Mouse (Mus musculus) adrenal gland, adult (tissue): Measurements from ENCODE around the gene Cdh23.

Experiments
- DNase-seq, 2 experiments: peaks; one replicate each; pipeline ENCODE4 v3.0.0; 2022 to 2023; ENCODE audit warnings: low spot score in 1 of 2; ENCODE audit not compliant: inconsistent age in 2 of 2

Cdh23 gene

DNA sequence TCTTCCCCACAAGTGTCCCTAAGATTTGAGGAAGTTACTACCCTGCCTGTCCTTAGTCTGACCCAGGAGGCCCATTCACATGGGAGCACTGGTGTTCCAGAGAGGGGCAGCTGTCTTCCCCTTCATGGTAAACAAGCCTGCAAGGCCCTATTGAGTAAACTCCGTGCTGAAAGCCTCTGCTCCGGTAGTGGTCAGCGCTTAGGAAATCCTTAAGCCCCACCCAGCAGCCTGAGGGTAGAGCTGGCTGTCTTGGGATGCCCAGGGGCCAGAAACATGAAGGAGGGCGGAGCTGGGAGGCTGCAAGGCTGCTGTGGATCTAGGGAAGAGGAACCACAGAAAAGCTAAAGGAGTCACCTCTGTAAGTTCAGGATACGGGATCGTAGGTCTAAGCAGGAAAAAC lies 347.2 kb downstream of the Cdh23 start:
- DNase-seq, result peak; percentile 46 to 75

DNA sequence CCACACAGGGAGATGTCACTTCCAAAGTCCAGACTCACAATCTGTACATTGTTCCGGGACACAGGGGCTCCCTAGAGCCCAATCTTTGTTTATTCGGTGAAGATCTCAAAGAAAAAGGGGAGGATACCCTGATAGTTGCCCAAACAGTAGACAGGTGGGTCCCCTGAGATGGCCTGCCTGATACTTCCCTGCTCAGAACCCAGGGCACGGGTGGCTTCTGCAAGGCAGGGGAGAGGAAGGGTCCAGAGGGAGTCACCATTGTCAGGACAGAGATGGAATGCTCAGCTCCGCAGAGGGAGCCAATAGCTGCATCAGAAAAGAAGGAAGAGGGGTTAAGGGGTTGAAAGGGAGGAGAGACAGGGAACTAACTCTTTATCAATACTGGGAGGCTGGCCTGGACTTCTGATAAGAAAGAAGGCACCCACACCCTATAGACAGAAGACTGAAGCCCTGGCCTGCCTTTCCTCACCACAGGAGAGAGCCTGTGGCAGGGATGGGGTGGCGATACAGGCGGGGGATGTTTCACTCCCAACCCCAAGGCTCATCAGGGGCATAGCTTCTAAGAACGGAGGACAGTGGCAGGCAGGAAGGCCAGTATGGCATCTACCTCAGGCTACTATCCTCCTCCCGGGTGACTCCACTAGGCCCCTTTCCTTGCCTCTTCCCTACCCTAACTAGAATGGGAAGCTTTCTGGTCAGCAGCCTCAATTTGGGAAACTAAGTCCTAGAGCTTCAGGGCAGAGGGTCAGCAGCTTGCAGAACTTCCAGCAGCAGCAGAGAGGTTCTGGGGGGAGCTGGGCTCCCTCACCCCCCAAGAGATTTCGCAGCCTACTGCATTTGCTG lies 348.3 kb downstream of the Cdh23 start:
- DNase-seq, result no peak

DNA sequence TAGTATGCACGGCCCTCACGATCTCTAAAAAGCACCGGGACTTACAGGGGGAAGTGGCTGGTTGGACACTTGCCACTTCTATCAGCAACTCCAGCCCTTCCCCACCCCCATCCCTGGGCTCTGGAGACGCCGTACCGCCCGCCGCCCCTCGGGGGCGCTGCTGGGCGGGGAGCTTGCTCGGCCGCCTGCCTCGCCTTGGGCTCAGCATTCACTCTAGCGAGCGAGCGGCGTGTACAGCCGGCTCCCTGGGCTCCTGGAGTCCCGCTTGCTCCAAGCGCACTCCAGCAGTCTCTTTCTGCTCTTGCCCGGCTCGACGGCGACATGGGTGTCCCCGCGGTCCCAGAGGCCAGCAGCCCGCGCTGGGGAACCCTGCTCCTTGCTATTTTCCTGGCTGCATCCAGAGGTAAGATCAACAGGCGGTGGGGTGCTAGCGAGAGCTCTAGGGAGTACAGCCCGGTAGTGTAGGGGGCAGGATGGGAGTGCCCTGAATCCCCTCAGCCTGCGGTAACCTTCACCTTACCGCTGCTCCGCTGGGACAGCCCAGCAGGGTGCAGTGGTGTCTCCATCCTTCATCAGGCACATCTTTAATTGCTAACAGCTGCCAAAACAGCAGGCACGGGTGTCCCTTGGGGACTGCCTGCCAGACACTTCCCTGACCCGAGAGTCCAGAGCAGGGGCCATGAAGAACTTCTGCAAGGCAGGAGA lies 349.4 kb downstream of the Cdh23 start, which contains the start of gene Vsir:
Vsir (plus strand) TSS at position 151 of the 705 bp plus-strand sequence.
- DNase-seq, result peak; percentile 80 to 91

DNA sequence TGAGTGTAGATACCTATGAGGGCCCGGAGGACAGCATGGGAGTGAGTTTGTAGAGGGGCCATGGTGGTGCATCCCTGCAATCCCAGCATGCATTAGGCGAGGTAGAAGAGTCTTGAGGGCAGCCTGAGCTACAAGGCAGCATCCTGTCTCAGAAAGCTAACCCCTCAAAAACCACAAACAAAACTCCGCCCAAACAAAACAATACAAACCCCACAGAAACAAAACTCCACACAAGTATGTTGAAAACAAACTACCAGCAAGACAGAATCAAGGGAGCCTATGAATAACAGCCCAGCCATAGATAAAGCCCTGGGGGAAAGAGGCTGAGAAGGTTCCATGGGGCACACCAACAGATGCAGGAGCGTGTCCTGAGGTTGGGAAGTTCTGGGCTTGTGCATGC lies 350.2 kb downstream of the Cdh23 start:
- no peak for DNase-seq

DNA sequence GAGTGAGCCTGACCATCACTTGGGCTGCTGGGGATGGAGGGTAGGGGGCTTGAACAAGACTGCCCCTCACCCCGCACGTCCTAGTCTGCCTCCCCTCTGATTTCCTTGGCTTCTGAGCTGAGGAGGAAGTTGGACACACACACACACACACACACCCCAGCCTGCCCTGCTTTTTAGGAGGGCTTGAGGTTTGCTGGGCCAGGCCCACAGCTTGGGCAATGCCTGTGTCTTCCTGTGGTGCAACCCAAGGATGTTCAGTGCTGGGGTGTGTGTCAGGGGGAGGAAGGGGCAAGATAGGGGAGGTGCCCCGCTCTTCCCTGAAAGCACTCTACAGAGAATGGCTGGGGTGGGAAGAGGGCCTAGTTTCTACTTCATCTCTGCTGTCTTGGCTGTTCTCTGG lies 352.2 kb downstream of the Cdh23 start:
- no peak for DNase-seq

DNA sequence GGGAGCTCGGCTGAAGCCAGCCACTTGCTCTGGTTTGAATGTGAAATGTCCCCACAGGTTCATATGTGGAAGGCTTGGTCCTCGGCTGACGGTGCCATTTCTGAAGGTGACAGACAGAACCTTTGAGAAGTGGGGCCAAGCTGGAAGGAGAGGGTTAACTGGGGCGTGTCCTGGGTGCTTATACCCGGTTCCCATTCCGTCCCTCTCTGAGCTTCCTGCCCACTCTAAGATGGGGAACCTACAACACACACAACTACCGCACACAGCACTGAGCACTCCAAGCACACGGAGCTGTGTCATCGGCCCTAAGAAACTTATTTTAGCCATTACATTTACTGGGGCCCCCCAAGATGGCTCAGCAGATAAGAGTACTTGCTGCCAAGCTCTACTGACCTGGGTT lies 354.8 kb downstream of the Cdh23 start:
- no peak for DNase-seq

DNA sequence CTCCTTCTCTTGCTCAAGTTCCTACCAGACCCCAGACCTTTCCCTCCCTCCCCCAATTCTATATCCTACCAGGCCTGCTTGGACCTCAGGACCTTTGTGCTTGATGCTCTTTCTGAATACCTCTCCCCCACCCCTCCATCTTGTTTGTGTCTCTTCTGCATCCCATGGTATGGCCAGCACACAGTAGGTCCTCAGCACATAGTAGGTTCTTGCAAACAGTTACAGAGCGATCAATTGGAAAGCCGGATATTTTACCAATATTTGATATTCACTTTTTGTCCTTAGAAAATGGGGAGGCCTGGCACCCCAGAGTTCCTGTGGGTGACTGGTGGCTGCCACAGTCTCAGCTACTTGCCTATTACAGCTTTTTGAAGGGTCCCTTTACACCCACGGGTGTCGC lies 361.3 kb downstream of the Cdh23 start:
- no peak for DNase-seq

DNA sequence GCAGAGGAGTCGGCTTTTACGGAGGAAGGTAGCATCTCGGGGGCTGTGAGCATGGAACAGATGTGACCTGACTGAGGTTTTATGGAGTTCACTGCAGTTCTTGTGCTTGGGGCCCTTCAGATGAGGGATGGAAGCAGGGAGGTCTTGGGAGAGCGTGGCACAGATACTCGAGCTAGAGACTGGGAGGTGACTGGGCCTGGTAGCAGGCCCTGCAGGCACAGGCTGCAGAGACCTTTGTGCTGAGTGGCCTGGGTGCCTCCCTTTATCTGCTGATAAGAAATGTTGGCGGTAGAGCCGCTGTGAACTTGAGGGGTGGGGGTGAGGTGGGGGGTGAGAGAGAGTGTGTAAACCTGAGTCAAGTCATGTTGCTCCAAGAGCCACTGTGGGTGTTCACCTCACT lies 361.7 kb downstream of the Cdh23 start:
- DNase-seq, result no peak

DNA sequence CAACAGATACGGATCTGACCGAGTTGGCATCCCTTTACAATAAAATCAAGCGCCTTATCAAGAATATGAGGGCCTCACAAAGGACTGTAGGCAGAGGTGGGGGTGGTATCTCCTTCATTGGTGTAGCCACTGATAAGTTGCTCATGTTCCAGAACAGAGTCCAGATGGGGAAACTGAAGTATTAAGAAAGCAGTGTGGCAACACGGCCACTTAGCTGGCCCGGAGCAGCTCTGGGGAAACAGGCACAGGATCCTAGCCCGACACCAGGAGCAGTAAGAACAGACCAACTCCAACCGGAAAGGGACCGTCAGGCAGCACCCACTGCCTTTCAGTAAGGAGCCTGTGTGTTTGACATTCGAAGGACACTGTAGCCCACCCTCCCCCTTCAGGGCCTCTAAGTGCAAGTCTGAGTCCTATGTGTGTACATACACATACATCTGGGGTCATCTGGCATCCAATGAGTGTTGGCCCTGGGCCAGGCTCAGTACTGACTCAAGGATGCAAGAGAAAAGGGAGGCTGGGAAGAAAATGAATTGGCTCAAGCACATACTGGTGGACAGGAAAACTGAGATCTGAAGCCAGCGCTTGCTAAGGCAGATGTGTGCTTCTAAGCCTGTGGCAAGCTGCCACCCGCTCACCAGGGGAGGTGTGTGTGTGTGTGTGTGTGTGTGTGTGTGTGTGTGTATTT lies 367.2 kb downstream of the Cdh23 start:
- DNase-seq, result peak in 1 of 2 experiments; percentile 44

DNA sequence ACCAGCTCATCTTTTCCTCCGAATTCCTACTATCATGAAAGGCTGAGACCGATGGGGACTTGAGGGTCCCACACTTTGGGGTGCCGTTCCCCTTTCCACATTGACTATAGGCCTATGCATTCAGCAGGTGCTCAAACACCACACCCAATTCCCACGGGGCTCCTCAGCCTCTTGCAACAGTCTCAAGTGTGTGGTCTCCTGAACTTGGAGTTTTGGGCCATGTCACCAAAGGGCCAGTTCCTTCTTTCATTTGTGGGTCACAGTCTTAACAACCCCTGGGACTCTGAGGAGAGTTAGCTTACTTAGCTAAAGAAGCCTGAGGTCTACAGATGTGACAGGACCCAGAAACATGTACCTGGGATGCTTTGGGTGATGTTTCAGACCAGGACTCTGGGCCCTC lies 380.1 kb downstream of the Cdh23 start:
- no peak for DNase-seq

DNA sequence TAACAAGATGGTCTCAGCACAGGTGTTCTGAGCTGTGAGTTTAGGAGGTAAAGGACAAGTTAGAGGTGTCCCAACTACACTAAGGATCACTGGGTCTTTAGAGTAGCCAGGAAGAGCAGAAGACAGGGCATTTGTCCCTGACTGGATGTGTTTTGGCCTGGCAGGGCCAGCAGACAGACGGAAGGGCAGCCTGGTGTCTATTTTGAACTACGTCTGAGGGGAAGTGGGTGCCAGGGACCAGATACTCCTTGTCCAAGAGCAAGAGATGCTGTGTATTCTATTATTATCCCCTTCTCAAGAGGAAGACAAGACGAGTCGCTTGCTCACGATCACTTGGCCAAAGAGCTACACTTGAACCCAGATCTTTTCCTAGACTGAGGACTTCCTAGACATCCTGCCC lies 382.7 kb downstream of the Cdh23 start:
- no peak for DNase-seq

DNA sequence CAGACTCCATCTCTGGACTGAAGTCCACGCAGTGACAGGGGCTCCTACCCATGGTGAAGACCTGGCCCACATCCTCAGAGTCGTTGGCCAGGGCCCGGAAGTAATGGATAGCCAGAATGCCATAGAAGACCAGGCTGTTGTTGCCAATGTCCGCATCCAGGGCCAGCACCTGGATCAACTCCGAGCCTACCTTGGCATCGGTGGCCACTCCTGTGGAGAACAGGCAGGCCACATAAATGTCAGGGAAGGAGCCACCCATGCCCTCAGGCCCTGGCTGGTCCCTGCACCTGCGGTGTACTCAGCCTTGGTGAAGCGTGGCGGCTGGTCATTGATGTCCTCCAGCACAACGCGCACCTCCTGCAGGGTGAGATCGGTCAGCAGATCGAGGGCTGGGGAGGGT lies 385.7 kb downstream of the Cdh23 start:
- DNase-seq, result no peak

DNA sequence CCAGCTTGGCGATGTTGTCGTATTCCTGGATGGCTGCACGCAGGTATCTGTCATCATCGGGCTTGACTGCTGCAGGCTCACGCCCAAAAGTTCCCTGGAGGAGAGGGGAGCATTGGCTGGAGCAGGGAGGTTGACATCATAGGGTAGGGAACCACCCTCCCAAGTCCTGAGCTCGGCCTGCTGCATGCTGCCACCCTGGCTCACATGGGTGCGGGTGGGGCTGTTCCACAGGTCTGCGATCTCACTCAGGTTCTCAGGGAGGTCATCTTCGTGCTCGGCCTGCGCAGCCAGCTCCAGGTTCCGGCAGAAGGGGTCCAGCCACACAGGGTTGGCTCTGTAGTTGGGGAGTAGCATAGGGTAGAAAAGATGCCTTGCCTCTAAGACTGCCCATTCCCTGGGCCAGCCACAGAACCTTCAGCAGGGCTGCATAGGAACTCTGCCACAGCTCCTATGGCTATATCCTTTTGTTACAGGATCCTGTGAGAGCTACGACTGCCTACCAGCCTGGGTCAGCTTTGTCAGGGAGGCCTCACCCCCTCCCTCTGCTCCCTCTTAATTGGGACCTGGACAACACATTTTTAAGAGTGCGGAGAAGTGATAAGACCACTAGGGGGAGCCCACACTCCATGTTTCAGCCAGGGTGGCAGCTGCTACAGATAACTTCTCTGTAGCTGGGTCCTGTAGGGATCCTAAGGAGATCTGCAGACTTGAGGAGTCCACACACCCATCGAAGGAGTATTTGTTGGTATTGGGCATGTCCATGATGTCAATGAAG lies 391.2 kb downstream of the Cdh23 start:
- peak; percentile 69 to 91 for DNase-seq

DNA sequence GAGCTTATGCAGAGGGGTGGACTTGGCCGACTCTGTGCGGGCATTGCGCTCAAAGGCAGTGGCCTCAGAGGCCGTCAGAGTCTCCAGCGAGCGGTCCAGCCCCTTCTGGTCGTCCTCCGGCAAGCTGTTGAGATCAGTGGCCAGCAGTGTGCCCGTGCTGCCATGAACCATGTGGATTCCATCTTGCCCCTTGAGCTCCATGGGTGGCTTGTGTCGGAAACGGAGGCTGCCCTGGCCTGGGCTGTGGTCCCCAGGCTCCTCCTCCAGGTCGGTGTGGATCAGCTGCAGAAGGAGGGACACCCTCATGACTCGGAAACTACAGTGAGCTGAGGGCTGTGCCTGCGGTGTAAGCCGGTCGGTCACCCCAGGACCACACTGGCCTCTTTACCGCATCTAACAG lies 392.9 kb downstream of the Cdh23 start:
- DNase-seq, result no peak

DNA sequence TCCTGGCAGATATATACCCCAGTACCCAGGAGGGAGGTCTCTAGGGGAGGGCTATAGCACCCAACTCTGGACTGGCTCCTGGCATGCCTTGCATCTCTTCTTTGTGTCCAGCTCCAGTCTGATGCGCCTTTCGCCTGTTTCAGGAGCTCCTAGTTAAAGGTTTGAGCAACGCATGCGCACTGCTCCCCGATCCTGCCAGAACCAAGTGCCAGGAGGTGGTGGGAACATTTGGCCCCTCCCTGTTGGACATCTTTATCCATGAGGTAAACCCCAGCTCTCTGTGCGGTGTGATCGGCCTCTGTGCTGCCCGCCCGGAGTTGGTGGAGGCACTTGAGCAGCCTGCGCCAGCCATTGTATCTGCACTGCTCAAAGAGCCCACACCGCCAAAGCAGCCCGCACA lies 396.7 kb downstream of the Cdh23 start:
- peak in 1 of 2 experiments; percentile 6 for DNase-seq

DNA sequence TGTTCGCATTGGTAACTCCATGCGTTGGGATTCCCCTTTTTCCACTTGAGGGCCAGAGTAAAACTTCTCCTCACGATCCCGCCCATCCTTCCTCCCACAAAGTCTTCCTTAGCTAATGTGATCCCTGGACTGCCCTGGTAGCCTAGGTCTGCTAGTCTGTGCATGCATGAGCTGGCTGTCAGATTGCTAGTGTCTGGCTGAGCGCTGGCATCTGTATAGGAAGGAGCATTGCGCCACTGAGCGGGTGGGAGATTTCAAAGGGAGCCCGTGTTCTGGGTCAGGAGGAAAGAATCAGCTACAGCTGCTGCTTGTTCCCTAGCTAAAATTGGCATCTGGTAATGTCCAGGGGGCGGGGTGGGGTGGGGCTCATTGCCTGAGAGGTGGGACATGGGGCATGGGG lies 400.3 kb downstream of the Cdh23 start:
- DNase-seq, result peak in 1 of 2 experiments; percentile 28

DNA sequence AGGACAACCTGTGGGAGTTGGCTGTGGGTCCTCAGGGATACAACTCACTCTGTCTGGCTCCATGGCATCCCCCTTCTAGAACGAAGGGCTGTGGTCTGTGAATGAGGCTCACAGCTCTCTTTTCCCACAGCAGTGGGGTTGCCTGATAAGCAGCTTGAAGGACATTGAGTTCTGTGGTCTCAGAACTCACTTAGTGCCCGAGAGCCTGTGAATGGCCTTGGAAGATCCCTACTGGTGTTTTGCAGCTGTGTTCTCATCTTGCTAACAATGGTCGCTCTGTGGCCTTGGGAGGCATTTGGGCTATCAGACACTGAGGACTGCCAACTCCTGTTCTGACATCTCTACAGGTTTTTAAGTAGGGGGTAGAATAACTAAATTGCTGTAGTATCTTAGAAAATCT lies 400.9 kb downstream of the Cdh23 start:
- DNase-seq, result no peak

DNA sequence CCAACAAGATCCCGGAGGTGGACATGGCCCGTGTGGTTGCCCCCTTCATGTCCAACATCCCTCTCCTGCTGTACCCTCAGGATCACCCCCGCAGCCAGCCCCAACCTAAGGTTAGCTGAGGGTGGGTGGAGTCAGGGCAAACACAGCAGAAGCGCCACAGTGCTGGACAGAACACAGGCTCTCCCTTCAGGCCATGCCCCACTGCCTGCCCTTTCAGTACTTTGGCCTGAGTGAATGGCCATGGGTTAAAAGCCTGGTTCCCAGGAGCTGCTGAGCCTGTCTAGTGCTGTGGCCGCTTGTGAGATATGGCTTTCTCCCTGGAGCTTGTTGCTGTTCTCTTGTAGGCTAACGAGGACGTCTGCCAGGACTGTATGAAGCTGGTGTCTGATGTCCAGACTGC lies 401.7 kb downstream of the Cdh23 start:
- DNase-seq, result peak in 1 of 2 experiments; percentile 26

DNA sequence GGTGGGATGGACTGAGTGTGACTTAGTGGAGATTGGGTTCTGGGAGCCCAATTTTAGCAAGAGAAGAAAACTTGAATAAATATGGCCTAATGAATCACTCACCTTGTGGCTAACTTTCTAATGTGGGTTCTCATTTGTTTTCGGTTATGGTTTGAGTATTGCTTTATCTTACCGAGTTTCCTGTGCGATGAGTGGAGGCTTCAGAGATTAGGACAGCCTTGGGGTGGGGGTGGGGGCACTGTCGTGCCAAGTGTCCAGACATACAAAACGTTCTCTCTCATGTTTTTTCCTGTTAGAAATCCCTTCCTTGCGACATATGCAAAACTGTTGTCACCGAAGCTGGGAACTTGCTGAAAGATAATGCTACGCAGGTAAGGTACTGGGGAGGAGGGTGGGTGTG lies 404.1 kb downstream of the Cdh23 start:
- DNase-seq, result no peak

DNA sequence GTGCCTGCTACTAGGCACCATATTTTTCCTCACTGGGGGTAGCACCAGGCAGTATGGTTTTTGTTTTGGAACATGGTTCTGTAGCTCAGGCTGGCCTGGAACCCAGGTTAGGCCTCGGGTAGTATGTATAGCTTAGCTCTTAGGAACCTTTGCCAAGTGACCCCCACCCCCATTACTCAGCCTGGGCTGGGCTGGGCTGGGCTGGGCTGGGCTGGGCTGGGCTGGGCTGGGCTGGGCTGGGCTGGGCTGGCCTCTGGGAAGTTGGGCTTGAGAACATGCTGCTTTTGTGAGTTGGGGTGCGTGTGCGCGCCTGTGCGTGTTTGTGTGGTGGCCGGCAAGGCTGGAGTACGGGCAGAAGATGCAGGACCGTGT lies 405.6 kb downstream of the Cdh23 start:
- no peak for DNase-seq
